Mouse (Mus musculus): ENCODE results near the gene Man2b2. TPM values are rescaled to one million over a fixed set of nuclear protein-coding genes. Genes with fewer than 3 reads are reported as not detected.

Man2b2 gene
- polyA plus RNA-seq, 1 experiment from 2014 or later, result 10.3 TPM

DNA sequence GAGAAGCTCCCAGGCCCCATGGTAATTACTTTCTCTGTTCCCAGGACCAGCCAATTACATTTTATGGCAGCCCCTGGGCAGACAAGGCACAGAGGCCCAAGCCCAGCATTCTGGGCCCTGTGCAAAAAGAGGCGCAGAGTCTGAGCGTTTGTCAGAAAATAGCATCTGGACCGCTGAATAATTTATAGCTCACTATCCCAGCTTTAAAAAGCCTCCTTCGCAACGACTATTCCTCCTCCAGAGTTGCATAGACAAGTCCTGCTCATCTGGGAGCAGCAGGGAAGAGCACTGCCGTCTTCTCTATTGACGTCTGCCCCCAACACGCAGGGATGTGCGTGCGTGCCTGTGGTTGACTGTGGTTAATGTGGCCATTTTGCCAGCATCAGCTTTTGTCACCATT is 14.0 kb upstream of the Man2b2 start:
- Histone ChIP-seq H3K27me3 (ENCODE audit: control insufficient read depth, insufficient read depth, low read length) (no peaks in the 10 kb centered on the region), H3K36me3 (ENCODE audit: control insufficient read depth, insufficient read depth, low read length) (no peaks in the 10 kb centered on the region), H3K4me2 (ENCODE audit: low read length) (no peak overlapping the region), H3K4me1 (ENCODE audit: control insufficient read depth, insufficient read depth, low read length) (no peaks in the 10 kb centered on the region), H3K9ac (replicated peaks; ENCODE audit: low read length) (no peak overlapping the region), H3K4me3 (replicated peaks; ENCODE audit: low read depth, low read length) (no peak overlapping the region), H3K27ac (replicated peaks; ENCODE audit: low read depth, low read length) (peak overlapping the region; percentile 20; the same call in 1 of the 2 replicates), H3K9me3 (ENCODE audit: control insufficient read depth, low read length) (no peaks in the 10 kb centered on the region)
- DNase-seq, result peak; percentile 54
- WGBS, result 57% methylated on average over 10 of the region's 10 CpGs
- no peak; the same call in 1 of the 2 replicates for ATAC-seq (ENCODE audit: low FRiP score, low TSS enrichment)

DNA sequence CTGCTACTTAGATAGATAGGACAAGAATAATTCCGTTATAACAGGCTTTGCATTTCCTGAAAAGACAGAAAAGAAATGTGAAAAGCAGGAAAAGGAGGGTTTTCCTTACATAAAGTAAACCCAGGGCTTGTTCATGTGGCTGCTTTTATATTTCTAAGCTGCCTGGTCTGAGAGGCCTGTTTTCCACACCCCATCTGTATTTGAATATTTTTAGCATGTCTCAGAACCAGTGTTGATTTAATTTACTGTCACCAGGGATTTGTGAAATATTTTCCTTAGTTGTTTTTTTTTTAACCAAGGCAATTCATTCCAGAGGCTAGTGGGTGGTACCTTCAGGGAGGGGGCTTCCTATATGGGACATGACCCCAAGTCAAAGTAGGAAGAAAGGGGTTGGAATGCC is 11.2 kb upstream of the Man2b2 start:
- no peak for DNase-seq
- H3K4me1 ChIP-seq (ENCODE audit: control insufficient read depth, insufficient read depth, low read length), result no peaks in the 10 kb centered on the region
- H3K36me3 ChIP-seq (ENCODE audit: control insufficient read depth, insufficient read depth, low read length), result no peaks in the 10 kb centered on the region
- H3K9me3 ChIP-seq (ENCODE audit: control insufficient read depth, low read length), result no peaks in the 10 kb centered on the region
- H3K4me3 ChIP-seq (replicated peaks; ENCODE audit: low read depth, low read length), result no peak overlapping the region
- H3K9ac ChIP-seq (replicated peaks; ENCODE audit: low read length), result no peak overlapping the region
- 86% methylated on average over 1 of the region's 1 CpGs for WGBS
- no peak overlapping the region for H3K4me2 ChIP-seq (ENCODE audit: low read length)
- H3K27ac ChIP-seq (replicated peaks; ENCODE audit: low read depth, low read length), result no peak overlapping the region
- no peak for ATAC-seq (ENCODE audit: low FRiP score, low TSS enrichment)
- no peaks in the 10 kb centered on the region for H3K27me3 ChIP-seq (ENCODE audit: control insufficient read depth, insufficient read depth, low read length)

DNA sequence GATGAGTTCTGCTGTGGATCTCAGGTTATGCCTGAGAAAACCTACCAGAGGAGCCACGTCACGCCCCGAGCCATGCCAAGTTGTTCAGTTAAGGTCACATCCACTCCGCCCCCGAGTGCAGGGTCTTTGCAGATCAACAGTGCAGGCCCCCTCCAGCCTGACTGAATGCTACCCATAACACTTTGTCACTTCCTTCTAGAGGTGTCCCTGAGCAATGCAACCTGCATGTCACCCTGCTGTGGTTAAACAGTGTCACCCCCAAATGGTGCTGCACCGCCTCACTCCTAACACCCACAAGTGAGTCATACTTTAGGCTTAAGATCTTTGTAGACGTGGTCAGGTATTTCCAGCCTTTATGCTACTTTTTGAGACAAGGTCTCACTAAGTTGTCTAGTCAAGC is 9.6 kb upstream of the Man2b2 start:
- Histone ChIP-seq H3K36me3 (ENCODE audit: control insufficient read depth, insufficient read depth, low read length) (no peaks in the 10 kb centered on the region), H3K4me1 (ENCODE audit: control insufficient read depth, insufficient read depth, low read length) (no peaks in the 10 kb centered on the region), H3K9me3 (ENCODE audit: control insufficient read depth, low read length) (no peaks in the 10 kb centered on the region), H3K9ac (replicated peaks; ENCODE audit: low read length) (no peak overlapping the region), H3K4me3 (replicated peaks; ENCODE audit: low read depth, low read length) (no peak overlapping the region), H3K4me2 (ENCODE audit: low read length) (no peak overlapping the region), H3K27me3 (ENCODE audit: control insufficient read depth, insufficient read depth, low read length) (no peaks in the 10 kb centered on the region), H3K27ac (replicated peaks; ENCODE audit: low read depth, low read length) (no peak overlapping the region)
- ATAC-seq (ENCODE audit: low FRiP score, low TSS enrichment) (no peak), DNase-seq (no peak)
- WGBS, result 88% methylated on average over 7 of the region's 7 CpGs

DNA sequence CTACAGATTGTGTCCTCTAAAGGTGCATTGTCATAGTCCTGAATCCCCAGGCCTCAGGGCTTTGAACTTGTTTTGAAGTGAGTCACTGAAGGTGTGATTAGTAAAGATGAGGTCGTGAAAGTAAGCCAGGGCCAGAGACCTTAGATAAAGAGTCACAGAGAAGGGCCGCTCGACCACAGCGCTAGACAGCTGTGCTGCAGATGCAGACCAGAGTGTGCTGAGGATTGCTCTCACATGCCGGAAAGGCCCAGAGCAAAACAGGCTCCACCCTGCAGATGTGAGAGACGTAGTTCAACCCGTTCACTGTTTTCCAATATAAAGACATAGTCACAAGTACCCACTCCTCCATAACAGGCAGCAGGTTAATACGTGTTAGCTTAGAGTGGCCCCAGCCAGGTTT is 9.1 kb upstream of the Man2b2 start:
- Histone ChIP-seq H3K4me2 (ENCODE audit: low read length) (no peak overlapping the region), H3K36me3 (ENCODE audit: control insufficient read depth, insufficient read depth, low read length) (no peaks in the 10 kb centered on the region), H3K9me3 (ENCODE audit: control insufficient read depth, low read length) (no peaks in the 10 kb centered on the region), H3K4me3 (replicated peaks; ENCODE audit: low read depth, low read length) (no peak overlapping the region), H3K4me1 (ENCODE audit: control insufficient read depth, insufficient read depth, low read length) (no peaks in the 10 kb centered on the region), H3K27me3 (ENCODE audit: control insufficient read depth, insufficient read depth, low read length) (no peaks in the 10 kb centered on the region), H3K27ac (replicated peaks; ENCODE audit: low read depth, low read length) (no peak overlapping the region), H3K9ac (replicated peaks; ENCODE audit: low read length) (no peak overlapping the region)
- DNase-seq, result no peak
- ATAC-seq (ENCODE audit: low FRiP score, low TSS enrichment), result no peak
- WGBS, result 83% methylated on average over 8 of the region's 8 CpGs

DNA sequence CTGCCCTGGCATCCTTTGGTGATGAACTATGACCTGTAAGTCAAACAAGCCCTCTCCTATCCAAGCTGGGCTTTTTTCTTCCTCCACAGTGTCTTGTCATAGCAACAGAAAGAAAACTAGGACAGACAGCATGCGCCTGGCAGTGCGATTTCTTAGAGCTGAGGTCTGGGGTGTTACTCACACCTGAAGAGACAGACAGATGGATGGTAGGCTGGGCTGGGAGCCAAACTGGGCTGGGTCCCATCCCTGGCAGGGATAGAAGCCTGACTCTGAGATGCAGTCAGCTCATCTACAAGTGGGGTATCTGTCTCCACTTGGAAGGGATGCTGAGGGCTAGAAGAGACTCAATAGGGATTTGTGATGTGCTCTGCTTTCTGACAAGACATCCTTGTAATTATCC is 8.6 kb upstream of the Man2b2 start:
- no peaks in the 10 kb centered on the region for H3K9me3 ChIP-seq (ENCODE audit: control insufficient read depth, low read length)
- H3K27ac ChIP-seq (replicated peaks; ENCODE audit: low read depth, low read length), result no peak overlapping the region
- no peaks in the 10 kb centered on the region for H3K27me3 ChIP-seq (ENCODE audit: control insufficient read depth, insufficient read depth, low read length)
- ATAC-seq (ENCODE audit: low FRiP score, low TSS enrichment), result no peak
- WGBS, result 96% methylated on average over 2 of the region's 2 CpGs
- no peak overlapping the region for H3K9ac ChIP-seq (replicated peaks; ENCODE audit: low read length)
- H3K36me3 ChIP-seq (ENCODE audit: control insufficient read depth, insufficient read depth, low read length), result no peaks in the 10 kb centered on the region
- no peaks in the 10 kb centered on the region for H3K4me1 ChIP-seq (ENCODE audit: control insufficient read depth, insufficient read depth, low read length)
- no peak overlapping the region for H3K4me3 ChIP-seq (replicated peaks; ENCODE audit: low read depth, low read length)
- no peak for DNase-seq
- H3K4me2 ChIP-seq (ENCODE audit: low read length), result no peak overlapping the region

DNA sequence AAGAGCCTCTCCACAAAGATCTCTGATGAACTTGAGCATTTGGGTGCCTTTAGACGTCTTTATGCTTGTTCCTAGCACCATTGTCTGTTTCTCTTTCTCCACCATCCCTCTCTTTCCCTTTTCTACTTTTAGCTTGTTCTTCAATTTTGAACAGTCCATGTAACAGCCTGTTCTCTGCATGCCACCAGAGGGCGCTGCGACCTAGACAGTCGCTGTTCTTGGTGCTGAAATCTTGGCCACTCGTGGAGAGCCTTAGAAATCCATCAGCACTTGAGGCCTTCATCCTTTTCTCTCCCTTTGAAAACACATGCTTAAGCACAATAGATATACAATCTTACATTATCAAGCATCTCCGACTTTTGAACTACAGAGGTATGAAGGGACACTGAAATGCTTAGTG is 5.5 kb upstream of the Man2b2 start:
- no peak for ATAC-seq (ENCODE audit: low FRiP score, low TSS enrichment)
- H3K9ac ChIP-seq (replicated peaks; ENCODE audit: low read length), result no peak overlapping the region
- H3K36me3 ChIP-seq (ENCODE audit: control insufficient read depth, insufficient read depth, low read length), result no peaks in the 10 kb centered on the region
- H3K27ac ChIP-seq (replicated peaks; ENCODE audit: low read depth, low read length), result no peak overlapping the region
- DNase-seq, result peak; percentile 91
- H3K27me3 ChIP-seq (ENCODE audit: control insufficient read depth, insufficient read depth, low read length), result no peaks in the 10 kb centered on the region
- H3K9me3 ChIP-seq (ENCODE audit: control insufficient read depth, low read length), result no peaks in the 10 kb centered on the region
- H3K4me1 ChIP-seq (ENCODE audit: control insufficient read depth, insufficient read depth, low read length), result peaks cover 4% of the 10 kb centered on the region
- no peak overlapping the region for H3K4me3 ChIP-seq (replicated peaks; ENCODE audit: low read depth, low read length)
- under 1% methylated on average over 6 of the region's 6 CpGs for WGBS
- H3K4me2 ChIP-seq (ENCODE audit: low read length), result no peak overlapping the region

DNA sequence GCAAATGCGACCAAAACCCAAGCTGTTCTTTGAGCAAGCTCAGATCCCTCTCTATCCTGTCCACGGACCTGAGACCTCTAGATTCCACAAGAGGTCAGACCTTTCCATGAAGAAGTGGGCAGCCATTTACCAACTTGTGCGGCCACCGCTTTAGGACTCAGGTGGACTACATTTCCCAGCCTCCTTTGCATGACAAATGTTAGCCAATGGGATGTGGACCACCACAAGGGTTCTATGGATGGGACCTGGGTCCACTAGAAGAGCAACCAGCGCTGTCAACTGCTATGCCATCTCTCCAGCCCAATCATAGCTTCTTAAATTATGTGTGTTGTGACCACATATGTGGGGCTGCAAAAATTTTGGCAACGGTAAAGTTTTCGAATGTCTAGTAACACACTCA is 819 bp upstream of the Man2b2 start:
- DNase-seq (peak; percentile 60), ATAC-seq (ENCODE audit: low FRiP score, low TSS enrichment) (no peak)
- 66% methylated on average over 7 of the region's 7 CpGs for WGBS
- peak overlapping the region; percentile 65 for H3K4me2 ChIP-seq (ENCODE audit: low read length)
- no peaks in the 10 kb centered on the region for H3K9me3 ChIP-seq (ENCODE audit: control insufficient read depth, low read length)
- no peak overlapping the region for H3K27ac ChIP-seq (replicated peaks; ENCODE audit: low read depth, low read length)
- no peak overlapping the region for H3K4me3 ChIP-seq (replicated peaks; ENCODE audit: low read depth, low read length)
- H3K9ac ChIP-seq (replicated peaks; ENCODE audit: low read length), result no peak overlapping the region
- peaks cover 8% of the 10 kb centered on the region for H3K4me1 ChIP-seq (ENCODE audit: control insufficient read depth, insufficient read depth, low read length)
- H3K36me3 ChIP-seq (ENCODE audit: control insufficient read depth, insufficient read depth, low read length), result 0 out of 2 replicates have a peak, but pooled peaks cover 6% of the 10 kb centered on the region
- no peaks in the 10 kb centered on the region for H3K27me3 ChIP-seq (ENCODE audit: control insufficient read depth, insufficient read depth, low read length)

DNA sequence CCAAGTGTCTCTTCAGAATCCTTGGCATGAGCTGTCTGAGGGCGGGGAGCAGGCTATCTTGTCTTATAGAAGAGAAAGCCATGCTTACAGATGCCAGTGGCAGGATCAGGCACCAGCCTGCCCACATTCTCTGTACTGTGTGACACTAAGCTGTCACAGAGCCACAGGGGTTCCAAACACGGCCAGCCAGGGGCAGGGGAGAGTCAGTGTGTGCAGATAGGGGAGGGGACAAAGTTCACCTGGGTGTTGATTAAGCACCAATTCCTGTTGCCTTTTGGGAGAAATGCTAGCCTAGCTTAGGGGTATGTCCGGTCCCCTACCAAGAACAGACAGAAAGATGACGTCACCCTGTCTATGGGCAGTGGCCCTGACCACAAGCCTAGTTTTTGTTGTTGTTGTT is 1.4 kb downstream of the Man2b2 start:
- ATAC-seq (ENCODE audit: low FRiP score, low TSS enrichment), result no peak
- no peak overlapping the region for H3K4me2 ChIP-seq (ENCODE audit: low read length)
- H3K27ac ChIP-seq (replicated peaks; ENCODE audit: low read depth, low read length), result no peak overlapping the region
- no peak overlapping the region for H3K9ac ChIP-seq (replicated peaks; ENCODE audit: low read length)
- H3K36me3 ChIP-seq (ENCODE audit: control insufficient read depth, insufficient read depth, low read length), result 0 out of 2 replicates have a peak, but pooled peaks cover 10% of the 10 kb centered on the region
- no peaks in the 10 kb centered on the region for H3K27me3 ChIP-seq (ENCODE audit: control insufficient read depth, insufficient read depth, low read length)
- no peak overlapping the region for H3K4me3 ChIP-seq (replicated peaks; ENCODE audit: low read depth, low read length)
- no peak for DNase-seq
- H3K4me1 ChIP-seq (ENCODE audit: control insufficient read depth, insufficient read depth, low read length), result peaks cover 8% of the 10 kb centered on the region
- WGBS, result 82% methylated on average over 4 of the region's 4 CpGs
- no peaks in the 10 kb centered on the region for H3K9me3 ChIP-seq (ENCODE audit: control insufficient read depth, low read length)

DNA sequence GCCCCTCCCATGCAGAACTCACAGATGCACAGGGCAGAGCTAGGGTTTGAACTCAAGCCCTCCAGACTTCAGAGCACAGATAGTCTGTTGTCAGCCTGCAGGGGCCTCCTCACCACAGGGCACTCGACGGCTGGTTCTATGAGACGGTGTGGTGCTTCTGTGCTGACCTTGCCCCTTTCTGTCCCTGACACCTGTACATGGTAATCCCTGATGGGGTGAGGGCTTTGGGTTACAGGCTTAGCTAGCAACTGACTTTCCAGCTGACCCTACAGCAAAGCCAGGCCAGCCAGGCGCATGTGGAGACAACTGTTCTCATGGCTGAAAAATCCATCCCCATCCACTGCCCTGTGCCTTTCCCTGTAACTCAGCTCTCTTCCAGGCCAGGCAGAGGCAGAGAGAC is 7.5 kb downstream of the Man2b2 start:
- DNase-seq, result no peak

More for the DNA sequence above, 7.5 kb downstream of the Man2b2 start:
- no peak for ATAC-seq (ENCODE audit: low FRiP score, low TSS enrichment)
- Histone ChIP-seq H3K27ac (replicated peaks; ENCODE audit: low read depth, low read length) (no peak overlapping the region), H3K9ac (replicated peaks; ENCODE audit: low read length) (no peak overlapping the region), H3K36me3 (ENCODE audit: control insufficient read depth, insufficient read depth, low read length) (0 out of 2 replicates have a peak, but pooled peaks cover 14% of the 10 kb centered on the region), H3K4me2 (ENCODE audit: low read length) (no peak overlapping the region), H3K4me3 (replicated peaks; ENCODE audit: low read depth, low read length) (no peak overlapping the region), H3K27me3 (ENCODE audit: control insufficient read depth, insufficient read depth, low read length) (no peaks in the 10 kb centered on the region), H3K9me3 (ENCODE audit: control insufficient read depth, low read length) (no peaks in the 10 kb centered on the region), H3K4me1 (ENCODE audit: control insufficient read depth, insufficient read depth, low read length) (no peaks in the 10 kb centered on the region)
- 95% methylated on average over 4 of the region's 4 CpGs for WGBS
